In the genomic region with DNA sequence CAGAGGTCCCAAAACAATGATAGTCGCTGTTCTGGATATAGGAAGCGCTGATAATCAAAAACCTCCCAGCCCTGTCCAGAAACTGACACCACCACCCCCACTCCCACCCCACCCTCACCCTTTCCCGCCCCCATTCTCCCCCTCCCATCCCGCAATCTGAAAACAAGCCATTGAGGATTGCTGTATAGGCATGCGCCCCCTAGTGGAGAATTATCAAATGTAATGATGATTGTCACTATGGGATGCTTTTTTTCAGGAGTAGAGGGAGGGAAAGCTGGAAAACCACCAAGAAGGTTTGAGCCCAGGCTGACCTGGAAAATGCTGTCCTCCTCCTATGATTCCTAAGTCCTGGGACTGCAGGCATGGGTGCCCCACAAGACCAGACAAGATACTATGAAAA, we compare ENCODE assay signal across 7 mouse cellular contexts.
DNase-seq lines count a peak whose midpoint lies in the region; ATAC-seq and TF ChIP-seq lines count a peak whose summit lies in the region.

No protein-coding gene starts in this region.

- H3K36me3 ChIP-seq in kidney, postnatal 0 days (ENCODE audit: insufficient read depth, low read length) = no peaks in the 10 kb centered on the region
- H3K36me3 ChIP-seq in MEL (ENCODE audit: control insufficient read depth in 1 of 2, insufficient read depth in 2 of 2, low read length in 2 of 2) = no peaks in the 10 kb centered on the region

- H3K27ac ChIP-seq in kidney, postnatal 0 days = no peak overlapping the region
- H3K27ac ChIP-seq in MEL (ENCODE audit: control insufficient read depth, low read depth, low read length) = no peak overlapping the region

- no peaks in the 10 kb centered on the region for H3K4me1 ChIP-seq in kidney, postnatal 0 days (replicated peaks; ENCODE audit: insufficient read depth, low read length)
- H3K4me1 ChIP-seq in MEL (ENCODE audit: control insufficient read depth in 1 of 2, insufficient read depth in 2 of 2, low read length in 2 of 2) = no peaks in the 10 kb centered on the region

- H3K9ac ChIP-seq in kidney, postnatal 0 days (ENCODE audit: low read depth, low read length) = no peak overlapping the region
- no peak overlapping the region for H3K9ac ChIP-seq in MEL (ENCODE audit: control insufficient read depth, low read depth, low read length, poor library complexity, severe bottlenecking)

- no peak for ATAC-seq in kidney, postnatal 0 days (replicated peaks; ENCODE audit: low FRiP score, low read depth)

- H3K4me3 ChIP-seq in kidney, postnatal 0 days (replicated peaks; ENCODE audit: low read depth, low read length) = no peak overlapping the region
- H3K4me3 ChIP-seq in MEL (ENCODE audit: control insufficient read depth in 1 of 2, insufficient read depth in 1 of 2, low read depth in 2 of 2, low read length in 2 of 2) = no peak overlapping the region

- H3K79me2 ChIP-seq in MEL (ENCODE audit: control insufficient read depth, insufficient read depth, low read length, poor library complexity) = no peaks in the 10 kb centered on the region

- intact Hi-C loops in left cerebral cortex, postnatal 36 days (cut with DNase I) = loop anchor here (10.0 kb wide), 3 partner anchors 1042 to 1782 kb away; no protein-coding TSS in a partner anchor

- H3K9me3 ChIP-seq in kidney, postnatal 0 days (replicated peaks; ENCODE audit: low read length) = no peaks in the 10 kb centered on the region
- H3K9me3 ChIP-seq in MEL (replicated peaks; ENCODE audit: insufficient read depth, low read length) = no peaks in the 10 kb centered on the region

- DNase-seq in kidney, postnatal 0 days (ENCODE audit: low spot score) = peak; percentile 66
- DNase-seq in kidney, postnatal 10 days = no peak
- peak; percentile 8 for DNase-seq in MEL (ENCODE audit: low read depth, low spot score)
- DNase-seq in embryo, embryonic 10 days (ENCODE audit: low spot score) = peak; percentile 72
- DNase-seq in lung, postnatal 36 days = peak; percentile 65
- DNase-seq in left cerebral cortex, postnatal 36 days (ENCODE audit: low spot score in 2 of 2) = no peak
- no peak for DNase-seq in frontal cortex, postnatal 10 days (ENCODE audit: low spot score in 2 of 2)

- TF ChIP-seq EP300 in MEL (IDR thresholded peaks at IDR 0.05; ENCODE audit: low read depth in 1 of 2, low read length in 2 of 2) = no peak

- TF ChIP-seq CTCF in kidney, postnatal 0 days (IDR thresholded peaks at IDR 0.05; ENCODE audit: low read depth) = peak; percentile 74
- peak; percentile 29 to 38 (median 34); a peak in 5 of 6 replicates for TF ChIP-seq CTCF in MEL (IDR thresholded peaks at IDR 0.05 in 2 of 3, conservative IDR thresholded peaks at IDR 0.05 in 1 of 3; ENCODE audit: control insufficient read depth in 1 of 3, insufficient read depth in 1 of 3, low read depth in 2 of 3, low read length in 3 of 3, poor library complexity in 1 of 3, severe bottlenecking in 1 of 3)

- TF ChIP-seq POLR2A in MEL (IDR thresholded peaks at IDR 0.05; ENCODE audit: control insufficient read depth in 1 of 2, insufficient read depth in 1 of 2, low read depth in 1 of 2, low read length in 2 of 2, poor library complexity in 1 of 2) = no peak

- TF ChIP-seq RAD21 in MEL (IDR thresholded peaks at IDR 0.05; ENCODE audit: low read depth, low read length) = no peak

- 22% methylated on average over 5 of the region's 5 CpGs for WGBS in kidney, postnatal 0 days

- no peaks in the 10 kb centered on the region for H3K27me3 ChIP-seq in kidney, postnatal 0 days (ENCODE audit: insufficient read depth, low read length)
- H3K27me3 ChIP-seq in MEL (ENCODE audit: control insufficient read depth in 1 of 2, insufficient read depth in 2 of 2, low read length in 2 of 2) = no peaks in the 10 kb centered on the region

- no peak overlapping the region for H3K4me2 ChIP-seq in kidney, postnatal 0 days (ENCODE audit: low read length)

TF ChIP-seq in MEL, 35 proteins besides CTCF, POLR2A, EP300 and RAD21:
- TF ChIP-seq POLR2AphosphoS5 (IDR thresholded peaks at IDR 0.05; ENCODE audit: borderline replicate concordance, low read depth, low read length) = no peak
- no peak for TF ChIP-seq USF2 (IDR thresholded peaks at IDR 0.05; ENCODE audit: borderline replicate concordance in 1 of 2, insufficient read depth in 1 of 2, low read depth in 1 of 2, low read length in 2 of 2)
- TF ChIP-seq MAX (IDR thresholded peaks at IDR 0.05; ENCODE audit: low read length) = no peak
- TF ChIP-seq CHD1 (IDR thresholded peaks at IDR 0.05; ENCODE audit: low read depth, low read length) = no peak
- TF ChIP-seq USF1 (IDR thresholded peaks at IDR 0.05; ENCODE audit: low read depth, low read length) = no peak
- no peak for TF ChIP-seq TBP (IDR thresholded peaks at IDR 0.05; ENCODE audit: low read depth, low read length)
- no peak for TF ChIP-seq ZNF384 (IDR thresholded peaks at IDR 0.05; ENCODE audit: low read depth, low read length)
- TF ChIP-seq NELFE (IDR thresholded peaks at IDR 0.05; ENCODE audit: low read depth, low read length) = no peak
- TF ChIP-seq GATA1 (IDR thresholded peaks at IDR 0.05; ENCODE audit: low read depth, low read length) = no peak
- no peak for TF ChIP-seq ETS1 (IDR thresholded peaks at IDR 0.05; ENCODE audit: low read depth, low read length)
- TF ChIP-seq JUND (IDR thresholded peaks at IDR 0.05; ENCODE audit: low read depth, low read length) = no peak
- no peak for TF ChIP-seq UBTF (IDR thresholded peaks at IDR 0.05; ENCODE audit: borderline replicate concordance, insufficient read depth, low read depth, low read length)
- no peak for TF ChIP-seq TAL1 (IDR thresholded peaks at IDR 0.05; ENCODE audit: low read length)
- no peak for TF ChIP-seq POLR2AphosphoS2 (IDR thresholded peaks at IDR 0.05; ENCODE audit: low read length)
- TF ChIP-seq SIN3A (IDR thresholded peaks at IDR 0.05; ENCODE audit: low read length) = no peak
- TF ChIP-seq ZC3H11A (IDR thresholded peaks at IDR 0.05; ENCODE audit: low read depth, low read length) = no peak

Comparison
In these comparisons a context has a peak if more than half of its experiments do, and no peak if none do; other contexts are left out.
1. DNase-seq: peak in kidney, postnatal 0 days (single experiment), MEL (single experiment), embryo, embryonic 10 days (single experiment) and lung, postnatal 36 days (single experiment); none in kidney, postnatal 10 days (single experiment), left cerebral cortex, postnatal 36 days (0 of 2) and frontal cortex, postnatal 10 days (0 of 2).